Mouse (Mus musculus) cortical plate, adult 2 months (tissue): Measurements from ENCODE around the gene Clic6.

ENCODE experiments used
- CTCF ChIP-seq: fragments of 200-500 bp; IDR thresholded peaks from 2 replicates; pipeline ENCODE4 v1.5.1; 2011; ENCODE audit warnings: mild to moderate bottlenecking, control low read depth, low read length; ENCODE audit not compliant: insufficient read depth; ENCODE audit errors: extremely low read depth
- POLR2A ChIP-seq: fragments of 200-500 bp; IDR thresholded peaks from 2 replicates; pipeline ENCODE4 v1.6.1; 2011; ENCODE audit warnings: mild to moderate bottlenecking, low read length, control low read depth; ENCODE audit not compliant: insufficient read depth; ENCODE audit errors: extremely low read depth

DNA sequence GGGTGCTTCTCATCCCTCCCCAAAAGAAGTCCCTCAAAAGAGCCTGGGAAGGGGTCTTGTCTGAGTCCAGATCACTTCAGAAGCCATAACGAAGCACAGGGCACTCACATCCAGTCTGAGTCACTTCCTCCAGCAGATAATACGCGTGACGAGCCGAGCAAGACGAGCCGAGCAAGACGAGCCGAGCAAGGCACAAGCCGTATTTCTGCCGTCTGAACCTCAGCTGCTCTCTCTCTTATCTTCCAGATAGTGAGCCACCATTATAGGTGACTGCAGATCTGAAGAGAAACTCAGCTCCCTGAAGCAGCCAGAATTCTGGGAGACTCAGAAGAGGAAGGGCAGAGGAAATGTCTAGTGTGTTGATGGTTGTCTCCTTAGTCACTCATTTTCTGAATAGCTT lies 67.3 kb downstream of the Clic6 start:
- TF ChIP-seq CTCF, result no peak
- no peak for TF ChIP-seq POLR2A
